Mouse (Mus musculus): Measurements from ENCODE around the gene Klc1. TPM values are rescaled to one million over a fixed set of nuclear protein-coding genes. Genes with fewer than 3 reads are reported as not detected.

Gene Klc1
- total RNA-seq, 2 experiments from 2014 or later, result 53.4 to 62.2 TPM

DNA sequence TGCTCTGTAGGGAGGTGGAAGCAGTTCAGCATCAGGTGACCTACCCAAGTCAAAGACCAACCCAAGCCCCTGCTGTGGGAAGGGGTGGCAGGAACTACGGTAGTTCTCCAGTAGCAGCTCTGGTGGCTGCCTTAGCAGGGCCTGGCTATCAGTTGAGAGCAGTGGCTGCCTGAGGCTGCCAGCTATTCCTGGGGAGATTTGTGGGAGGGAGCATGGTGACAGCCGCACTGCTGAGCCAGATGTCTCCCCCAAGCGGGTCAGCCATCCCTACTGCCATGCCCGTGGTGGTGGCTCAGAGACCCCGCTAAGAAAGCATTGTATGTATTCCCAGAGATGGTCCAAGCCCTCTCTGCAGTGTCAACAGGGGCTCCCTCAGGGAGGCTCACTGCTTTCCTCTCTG, 74.0 kb downstream of the Klc1 start:
- no peak for DNase-seq
- intact Hi-C loops (cut with DNase I; ENCODE audit: low total_unique reads), result no loop called here

DNA sequence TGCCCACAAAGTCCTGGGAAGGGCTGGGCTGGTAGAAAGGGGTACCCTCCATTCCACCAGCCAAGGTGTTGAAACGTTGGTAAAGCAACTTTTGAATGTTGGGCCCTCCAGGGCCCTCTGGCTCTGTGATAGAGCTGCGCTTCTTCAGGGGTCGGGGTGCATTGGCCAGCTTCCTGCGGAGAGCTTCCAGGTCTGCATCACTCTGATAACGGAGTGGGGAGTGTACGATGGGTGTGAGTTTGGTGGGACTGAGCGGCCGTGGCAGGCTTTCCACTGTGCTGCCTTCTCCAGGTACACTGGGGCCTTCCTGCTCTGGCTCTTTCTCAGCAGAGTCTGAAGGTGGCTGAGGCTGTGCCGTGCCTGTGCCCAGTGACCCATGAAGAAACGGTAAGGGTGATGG, 74.8 kb downstream of the Klc1 start:
- intact Hi-C loops (cut with DNase I; ENCODE audit: low total_unique reads), result no loop called here
- no peak for DNase-seq

DNA sequence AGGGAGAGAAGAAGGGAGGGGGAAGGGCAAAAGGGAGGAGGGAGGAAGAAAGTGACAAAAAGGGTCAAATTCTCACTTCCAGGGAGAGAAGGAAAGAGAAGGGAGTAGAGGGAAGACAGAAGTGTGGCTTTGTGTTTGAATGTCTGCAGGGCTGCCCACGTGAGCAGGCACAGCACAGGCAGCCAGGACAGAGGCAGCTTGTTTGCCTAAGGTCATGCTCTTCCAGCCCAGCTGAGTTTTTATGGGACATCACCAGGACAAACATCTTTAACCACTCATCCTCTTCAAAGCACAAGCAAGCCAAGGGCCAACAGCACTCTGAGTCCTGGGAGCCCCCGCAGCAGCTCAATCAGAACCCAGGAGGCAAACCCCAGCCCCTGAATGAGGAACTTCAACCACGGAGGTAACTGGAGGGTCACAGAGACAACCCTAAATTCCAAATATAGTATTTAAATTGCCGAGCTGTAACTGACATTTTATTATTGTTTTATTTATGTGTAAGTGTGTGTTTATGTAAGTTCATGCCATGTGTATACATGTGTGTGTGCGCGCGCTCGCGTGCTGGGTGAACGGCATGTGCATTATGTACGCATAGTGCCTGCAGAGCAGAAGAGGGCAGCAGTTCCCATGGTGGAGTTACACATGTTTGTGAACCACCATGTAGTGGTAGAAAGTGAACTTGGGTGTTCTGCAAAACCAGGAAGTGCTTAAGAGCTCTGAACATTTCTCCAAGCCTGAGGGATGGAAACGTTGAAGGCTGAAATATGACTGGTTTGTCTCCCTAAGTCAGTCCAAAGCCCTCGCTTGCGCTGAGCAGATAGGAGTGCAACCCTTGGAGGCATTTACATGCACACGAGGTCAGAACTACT, 84.2 kb downstream of the Klc1 start:
- intact Hi-C loops (cut with DNase I; ENCODE audit: low total_unique reads), result no loop called here
- DNase-seq, result no peak

DNA sequence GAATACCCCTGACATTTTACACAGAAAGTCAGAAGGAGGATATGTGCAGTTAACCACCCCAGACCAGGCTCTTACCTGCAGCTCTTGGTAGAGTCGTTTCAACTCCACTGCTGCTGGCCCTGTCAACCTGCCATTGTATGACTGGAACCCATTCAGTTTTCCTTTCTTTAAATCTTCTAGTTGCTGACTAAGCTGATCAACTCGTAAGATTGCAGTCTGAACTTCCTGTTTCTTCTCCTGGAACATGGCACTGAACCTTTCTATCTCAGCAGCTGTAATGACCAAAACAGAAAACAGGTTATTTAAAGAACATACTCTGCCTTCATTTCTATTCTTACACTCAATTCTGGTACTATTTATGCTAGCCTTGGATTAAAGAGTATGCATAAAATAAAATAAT, 84.8 kb downstream of the Klc1 start:
- DNase-seq, result no peak
- intact Hi-C loops (cut with DNase I; ENCODE audit: low total_unique reads), result no loop called here

DNA sequence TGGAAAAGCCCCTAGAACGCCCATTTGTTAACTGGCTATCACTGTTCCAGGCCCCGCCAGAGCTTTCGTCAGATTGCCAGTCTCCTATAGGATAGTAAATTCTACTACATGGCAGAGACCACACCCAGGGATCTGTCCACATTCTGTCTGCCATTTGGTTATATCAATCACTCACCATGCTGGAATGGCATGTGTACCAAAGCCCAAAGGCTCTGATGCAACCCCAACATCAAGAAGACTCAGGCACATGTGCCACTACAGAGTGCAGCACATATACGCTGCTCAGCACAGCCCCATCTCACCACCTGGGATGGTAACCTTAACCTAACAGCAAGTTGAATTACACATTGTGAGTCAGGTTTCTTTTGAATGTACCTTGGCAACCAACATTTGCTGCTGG, 87.3 kb downstream of the Klc1 start:
- DNase-seq, result no peak
- intact Hi-C loops (cut with DNase I; ENCODE audit: low total_unique reads), result no loop called here

DNA sequence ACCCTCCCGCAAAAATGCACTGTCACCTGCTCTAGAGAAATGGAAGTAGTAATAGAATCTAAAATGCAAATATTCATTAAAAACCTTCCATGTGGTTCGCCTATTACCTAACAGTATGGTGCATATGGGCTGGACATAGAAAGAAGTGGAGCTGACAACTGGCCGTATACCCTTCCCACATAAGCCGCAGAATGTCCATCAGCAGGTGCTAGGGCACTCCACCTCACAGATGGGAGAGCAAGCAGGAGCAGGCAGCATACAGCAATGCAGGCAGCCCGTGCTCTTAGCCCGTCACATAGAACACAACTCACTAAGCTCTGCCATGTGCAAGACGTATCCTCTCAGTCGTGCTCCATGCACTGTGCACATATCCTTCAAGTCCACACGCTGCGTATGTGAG, 88.2 kb downstream of the Klc1 start:
- DNase-seq, result no peak
- intact Hi-C loops (cut with DNase I; ENCODE audit: low total_unique reads), result no loop called here

DNA sequence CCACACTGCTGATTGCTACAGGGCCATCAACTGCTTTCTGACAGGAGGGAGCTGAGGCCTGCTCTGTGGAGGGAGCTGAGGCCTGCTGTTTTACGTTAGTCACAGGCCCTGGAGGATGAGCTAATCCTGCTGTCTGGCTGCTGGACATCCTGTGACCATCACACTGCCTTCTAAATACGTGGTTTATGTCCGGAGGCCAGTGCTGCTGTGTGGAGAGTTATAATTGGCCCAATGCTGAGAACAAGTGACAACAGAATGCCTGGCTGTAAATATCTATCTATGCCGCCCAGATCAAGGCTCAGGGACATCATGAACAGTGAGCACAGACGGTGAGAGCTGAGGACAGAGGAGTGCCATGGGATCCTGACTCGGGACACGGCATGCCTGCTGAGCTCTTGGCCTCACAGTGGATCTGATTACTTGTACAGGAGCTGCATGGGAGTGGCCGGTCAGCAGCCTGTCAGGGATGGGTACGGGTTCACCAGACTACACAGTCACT, 89.7 kb downstream of the Klc1 start:
- intact Hi-C loops (cut with DNase I; ENCODE audit: low total_unique reads), result no loop called here
- DNase-seq, result no peak

DNA sequence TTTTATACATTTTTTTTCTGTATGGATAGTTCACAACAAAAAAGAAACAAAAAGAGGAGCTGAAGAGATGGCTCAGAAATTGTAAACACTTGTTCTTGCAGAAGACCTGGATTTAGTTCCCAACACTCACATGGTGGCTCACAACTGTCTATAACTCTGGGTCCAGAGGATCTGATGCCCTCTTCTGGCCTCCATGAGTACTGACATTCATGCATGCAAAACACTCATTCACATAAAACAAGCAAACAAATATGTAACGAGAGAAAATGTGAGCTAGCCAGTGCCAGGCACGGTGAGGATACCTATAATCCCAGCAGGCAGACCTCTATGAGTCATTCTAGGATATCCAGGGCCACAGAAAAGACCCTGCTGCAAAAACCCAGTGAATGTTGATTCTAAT, 92.6 kb downstream of the Klc1 start:
- DNase-seq, result no peak
- intact Hi-C loops (cut with DNase I; ENCODE audit: low total_unique reads), result no loop called here

DNA sequence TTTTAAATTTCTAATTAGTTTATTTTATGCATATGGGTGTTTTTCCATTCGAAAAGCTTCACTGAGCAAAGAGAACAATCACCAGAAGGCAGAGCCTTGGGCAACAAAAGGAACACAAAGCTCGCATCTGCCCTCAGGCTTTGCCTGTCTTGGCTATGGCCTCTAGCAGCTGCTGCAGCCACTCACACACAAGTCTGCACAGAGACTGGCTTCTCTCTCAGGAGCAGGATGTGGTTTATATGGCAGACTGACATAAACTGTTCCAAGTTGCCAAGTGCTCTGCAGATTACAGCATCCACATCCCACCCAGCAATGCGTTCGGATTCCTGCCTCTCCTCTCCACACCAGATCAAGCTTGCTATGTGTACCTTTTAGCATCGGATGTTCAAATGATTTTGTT, 93.1 kb downstream of the Klc1 start:
- peak; percentile 33 for DNase-seq
- intact Hi-C loops (cut with DNase I; ENCODE audit: low total_unique reads), result no loop called here

DNA sequence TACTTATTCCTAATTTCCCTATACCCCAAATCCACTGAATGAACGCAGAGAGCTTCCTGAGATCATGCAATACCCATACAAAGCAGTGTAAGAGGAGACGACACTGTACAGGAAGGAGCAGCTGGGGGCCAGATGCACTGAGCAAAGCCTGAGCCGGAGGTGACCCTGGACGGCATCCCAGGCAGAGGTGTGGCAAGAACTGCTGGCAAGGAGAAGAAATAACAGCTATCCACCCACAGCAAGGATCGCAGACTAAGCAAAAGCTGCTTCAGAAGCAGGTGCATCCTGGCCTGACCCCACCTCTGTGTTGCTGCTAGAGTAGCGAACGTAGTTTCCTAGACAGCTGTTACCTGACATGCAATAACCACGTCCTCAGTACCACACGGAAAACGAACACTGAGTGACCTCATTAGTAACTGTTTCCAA, 94.4 kb downstream of the Klc1 start:
- intact Hi-C loops (cut with DNase I; ENCODE audit: low total_unique reads), result no loop called here
- peak; percentile 74 for DNase-seq

DNA sequence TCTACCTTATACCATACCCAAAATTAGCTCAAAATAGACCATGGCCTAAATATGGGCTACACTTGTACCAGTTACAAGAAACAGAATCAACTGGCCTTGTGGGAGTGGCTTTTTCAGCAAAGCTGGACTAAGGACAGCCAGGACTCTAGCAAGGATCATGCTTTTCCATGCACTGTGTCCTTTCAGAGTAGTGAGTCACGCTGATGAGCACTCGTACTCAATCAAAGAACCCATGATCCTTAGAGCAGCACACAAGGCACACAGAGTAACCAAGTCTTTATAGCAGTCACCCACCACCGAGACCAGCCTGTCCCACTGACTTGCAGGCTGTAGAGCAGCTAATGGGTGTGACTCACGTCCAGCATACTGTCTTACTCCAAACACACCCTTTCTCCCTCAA, 94.9 kb downstream of the Klc1 start:
- intact Hi-C loops (cut with DNase I; ENCODE audit: low total_unique reads), result no loop called here
- DNase-seq, result no peak

DNA sequence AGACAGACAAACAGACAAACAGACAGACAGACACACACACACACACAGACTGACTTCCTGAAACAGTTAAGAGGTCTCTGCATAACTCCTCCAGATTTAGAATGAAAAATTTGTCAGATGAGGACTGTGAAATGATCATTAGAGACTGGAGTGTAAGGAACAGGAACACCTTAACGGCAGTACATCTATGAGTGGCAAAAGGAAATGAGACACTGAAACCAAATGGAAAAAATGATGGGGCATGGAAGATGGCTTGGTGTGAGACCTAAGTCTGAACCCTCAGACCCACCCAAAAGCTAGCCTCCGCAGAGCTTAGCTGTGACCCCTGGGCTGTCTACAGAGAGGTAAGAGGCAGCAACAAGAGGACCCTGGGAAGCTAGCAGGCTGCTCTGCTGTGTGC, 96.8 kb downstream of the Klc1 start:
- no peak for DNase-seq
- intact Hi-C loops (cut with DNase I; ENCODE audit: low total_unique reads), result no loop called here

Other genes with a start within 250 kb of the Klc1 start
- 100 to 1,000 TPM; 111 to 128 TPM for gene Eif5, start 220.8 kb upstream of the Klc1 start, total RNA-seq (2021)
- 10 to 100 TPM; 48.7 to 51.8 TPM for gene Mark3, start 184.3 kb upstream of the Klc1 start, total RNA-seq (2021)
- 10 to 100 TPM; 19.8 to 32.6 TPM for gene Ckb, start 86.5 kb upstream of the Klc1 start, total RNA-seq (2021)
- 1 to 10 TPM; 2.7 to 4.7 TPM for gene Trmt61a, start 80.7 kb upstream of the Klc1 start, total RNA-seq (2021)
- 10 to 100 TPM; 14.9 to 17.2 TPM for gene Bag5, start 45.6 kb upstream of the Klc1 start, total RNA-seq (2021)
- 10 to 100 TPM; 34.2 to 35.6 TPM for gene Apopt1, start 45.6 kb upstream of the Klc1 start, total RNA-seq (2021)
- gene Xrcc3, start 55.0 kb downstream of the Klc1 start, total RNA-seq (2021), result under 1 TPM; 0.53 to 0.86 TPM
- 10 to 100 TPM; 15.1 to 18.6 TPM for gene Zfyve21, start 55.3 kb downstream of the Klc1 start, total RNA-seq (2021)
- 1 to 10 TPM; 8.5 to 9.0 TPM for gene Ppp1r13b, start 149.3 kb downstream of the Klc1 start, total RNA-seq (2021)
- 100 to 1,000 TPM; 816 to 919 TPM for gene Atp5mpl, start 208.1 kb downstream of the Klc1 start, total RNA-seq (2021)
- gene Tdrd9, start 212.7 kb downstream of the Klc1 start, total RNA-seq (2021), result under 1 TPM; 0.31 to 0.38 TPM
- gene Rd3l, start 222.5 kb downstream of the Klc1 start, total RNA-seq (2021), result not detected